31 mouse cellular contexts compared by ENCODE assay signal in genomic region chr4:106333584-106333983, GRCm38 (mm10). TPM values are rescaled to one million over a fixed set of nuclear protein-coding genes. Genes with fewer than 3 reads are reported as not detected.
DNase-seq lines count a peak whose midpoint lies in the region; ATAC-seq lines count a peak whose summit lies in the region.
"Had no signal": no experiment of that assay in that cellular context is flagged by ENCODE, and none has a peak within 500 bp of the region (broad histone marks: within the 10 kb centered on the region; RNA-seq: fewer than 3 reads in every experiment).

No protein-coding gene starts in this region.

- H3K36me3 ChIP-seq in heart, embryonic 15.5 days = no peaks in the 10 kb centered on the region
- peaks cover 35% of the 10 kb centered on the region for H3K36me3 ChIP-seq in megakaryocyte, embryonic 14.5 days (replicated peaks; ENCODE audit: low read length)
- H3K36me3 ChIP-seq in liver, embryonic 16.5 days (ENCODE audit: control insufficient read depth, insufficient read depth) = no peaks in the 10 kb centered on the region
- H3K36me3 ChIP-seq: hindbrain, embryonic 13.5 days; limb, embryonic 12.5 days; midbrain, embryonic 12.5 days; neural tube, embryonic 12.5 days had no signal

- peaks cover 30% of the 10 kb centered on the region for H3K4me1 ChIP-seq in heart, embryonic 15.5 days (replicated peaks)
- H3K4me1 ChIP-seq in megakaryocyte, embryonic 14.5 days = peaks cover 80% of the 10 kb centered on the region
- H3K4me1 ChIP-seq in liver, embryonic 16.5 days (ENCODE audit: control insufficient read depth, low read depth, low read length) = peaks cover 46% of the 10 kb centered on the region
- H3K4me1 ChIP-seq: hindbrain, embryonic 13.5 days; midbrain, embryonic 12.5 days; neural tube, embryonic 12.5 days had no signal

- intact Hi-C loops in heart, postnatal 14 days (cut with DNase I) = loop anchor here (5.0 kb wide), 1 partner anchor 39 kb away; no protein-coding TSS in a partner anchor
- intact Hi-C loops in left cerebral cortex, postnatal 14 days (cut with DNase I) = no loop called here

- no peak for DNase-seq in heart, postnatal 14 days
- DNase-seq in left cerebral cortex, postnatal 14 days (ENCODE audit: low spot score in 2 of 2) = no peak
- no peak for DNase-seq in left cerebral cortex, adult 9 months (ENCODE audit: low spot score in 2 of 2)
- DNase-seq: adrenal gland, postnatal 25 days; cerebellum, adult 11-12 months; cerebellum, adult 9-11 months; gastrocnemius, adult 2 months; gastrocnemius, postnatal 36 days; heart, postnatal 36 days; kidney, adult 9 months; kidney, postnatal 10 days; layer of hippocampus, postnatal 36 days; lung, adult 2 months; lung, postnatal 10 days; right cerebral cortex, adult 18-20 months; spleen, adult 18-20 months; thymus, postnatal 36 days had no signal

- 0 out of 2 replicates have a peak overlapping the region, but pooled peaks have one; percentile 13 for H3K27ac ChIP-seq in heart, embryonic 15.5 days
- H3K27ac ChIP-seq in liver, embryonic 16.5 days (ENCODE audit: low read length) = 0 out of 2 replicates have a peak overlapping the region, but pooled peaks have one; percentile 32
- H3K27ac ChIP-seq: gastrocnemius, adult 2 months; hindbrain, embryonic 13.5 days; limb, embryonic 12.5 days; macrophage; midbrain, embryonic 12.5 days; neural tube, embryonic 12.5 days had no signal

- 62% methylated on average over 2 of the region's 2 CpGs for WGBS in heart, embryonic 15.5 days
- 35% methylated on average over 2 of the region's 2 CpGs for WGBS in liver, embryonic 16.5 days (ENCODE audit: insufficient replicate concordance)

- H3K9me3 ChIP-seq in heart, embryonic 15.5 days (replicated peaks) = no peaks in the 10 kb centered on the region
- no peaks in the 10 kb centered on the region for H3K9me3 ChIP-seq in megakaryocyte, embryonic 14.5 days
- H3K9me3 ChIP-seq in liver, embryonic 16.5 days (replicated peaks; ENCODE audit: control insufficient read depth, low read length) = no peaks in the 10 kb centered on the region
- H3K9me3 ChIP-seq: hindbrain, embryonic 13.5 days; limb, embryonic 12.5 days; midbrain, embryonic 12.5 days; neural tube, embryonic 12.5 days had no signal

- ATAC-seq in heart, embryonic 15.5 days (replicated peaks; ENCODE audit: insufficient number of reproducible peaks, insufficient read depth, low FRiP score, low read depth) = no peak
- no peak for ATAC-seq in megakaryocyte, adult 5-6 weeks (ENCODE audit: poor library complexity, severe bottlenecking)
- no peak for ATAC-seq in liver, embryonic 16.5 days (ENCODE audit: low read depth)
- ATAC-seq: CD4-positive, CD25-positive, alpha-beta regulatory T cell, adult 4 months; forebrain, embryonic 16.5 days; intestine, postnatal 0 days had no signal

- no peak overlapping the region for H3K9ac ChIP-seq in heart, embryonic 15.5 days
- no peak overlapping the region for H3K9ac ChIP-seq in liver, embryonic 16.5 days (ENCODE audit: low read depth, low read length)
- H3K9ac ChIP-seq: hindbrain, embryonic 13.5 days; limb, embryonic 12.5 days; midbrain, embryonic 12.5 days; neural tube, embryonic 12.5 days had no signal

- H3K4me2 ChIP-seq in heart, embryonic 15.5 days = no peak overlapping the region
- no peak overlapping the region for H3K4me2 ChIP-seq in liver, embryonic 16.5 days (ENCODE audit: low read depth, low read length)
- H3K4me2 ChIP-seq: hindbrain, embryonic 13.5 days; limb, embryonic 12.5 days; midbrain, embryonic 12.5 days; neural tube, embryonic 12.5 days had no signal

- H3K4me3 ChIP-seq in heart, embryonic 15.5 days = no peak overlapping the region
- peak overlapping the region; percentile 83 for H3K4me3 ChIP-seq in megakaryocyte, embryonic 14.5 days (replicated peaks)
- H3K4me3 ChIP-seq in liver, embryonic 16.5 days (ENCODE audit: low read depth, low read length) = no peak overlapping the region
- H3K4me3 ChIP-seq: erythroblast, embryonic 14.5 days; gastrocnemius, adult 2 months; hindbrain, embryonic 13.5 days; limb, embryonic 12.5 days; midbrain, embryonic 12.5 days; myocyte; neural tube, embryonic 12.5 days had no signal

- no peaks in the 10 kb centered on the region for H3K27me3 ChIP-seq in heart, embryonic 15.5 days
- no peaks in the 10 kb centered on the region for H3K27me3 ChIP-seq in megakaryocyte, embryonic 14.5 days (replicated peaks)
- no peaks in the 10 kb centered on the region for H3K27me3 ChIP-seq in liver, embryonic 16.5 days (ENCODE audit: control insufficient read depth, insufficient read depth, low read depth, low read length)
- H3K27me3 ChIP-seq: hindbrain, embryonic 13.5 days; limb, embryonic 12.5 days; midbrain, embryonic 12.5 days; neural tube, embryonic 12.5 days had no signal

RNA-seq across cellular contexts. Expression of gene Usp24, which starts 17.6 kb away (rescaled TPM):
- 6.6 and 8.1 TPM in 2 replicates for polyA plus RNA-seq in heart, embryonic 15.5 days (2015; fragmentation: Nextera tagmentation; extraction: Ambion mirVana)
- total RNA-seq in heart, postnatal 14 days (2021) = 10 to 100 TPM; 39.4 to 40.3 TPM
- polyA plus RNA-seq in megakaryocyte, embryonic 14.5 days (2012; ENCODE audit: insufficient read depth, low replicate concordance) = 11.0 and 19.5 TPM in 2 replicates
- 15.5 and 16.3 TPM in 2 replicates for total RNA-seq in megakaryocyte, adult 5-6 weeks (2015)
- total RNA-seq in megakaryocyte, adult 5-6 weeks (2017) = 17.1 and 19.1 TPM in 2 replicates
- polyA plus RNA-seq in liver, embryonic 16.5 days (2015; fragmentation: Nextera tagmentation; extraction: Ambion mirVana) = 3.5 and 3.8 TPM in 2 replicates
- 10 to 100 TPM; 39.6 to 40.5 TPM for total RNA-seq in left cerebral cortex, postnatal 14 days (2021)
